Mouse (Mus musculus): ENCODE data around the gene Xrn1. TPM values are rescaled to one million over a fixed set of nuclear protein-coding genes. Genes with fewer than 3 reads are reported as not detected.

Xrn1 gene
- total and polyA plus RNA-seq, 2 experiments: 1.6 to 13.8 TPM

DNA sequence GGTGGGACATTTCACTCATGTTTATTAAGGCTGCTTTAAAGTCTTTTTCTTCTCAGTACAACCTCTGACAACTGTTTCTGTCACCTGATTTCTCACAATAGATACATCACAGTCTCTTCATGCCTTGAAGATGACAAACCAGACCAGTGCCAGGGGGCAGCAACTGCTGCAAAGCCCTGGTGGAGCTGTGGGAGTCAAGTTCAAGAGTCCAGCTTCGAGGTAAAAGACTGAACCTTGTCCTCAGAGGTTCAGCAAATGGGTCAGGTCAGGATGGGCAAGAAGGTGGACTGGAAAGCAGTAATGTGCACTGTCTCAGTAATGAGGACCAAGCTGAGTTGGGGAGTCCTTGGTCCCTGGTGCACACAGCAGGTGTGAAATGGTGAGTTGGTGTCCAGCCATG is 139.8 kb downstream of the Xrn1 start:
- no peak overlapping the region for H3K4me3 ChIP-seq (ENCODE audit: insufficient read depth, low read depth, low read length)
- DNase-seq (ENCODE audit: extremely low read depth, low read depth, low spot score): no peak
- H3K27me3 ChIP-seq (ENCODE audit: control insufficient read depth, insufficient read depth, low read length): peaks cover 17% of the 10 kb centered on the region
- no peak overlapping the region for H3K9ac ChIP-seq (ENCODE audit: low read depth, low read length)
- no peaks in the 10 kb centered on the region for H3K4me1 ChIP-seq (ENCODE audit: control insufficient read depth, insufficient read depth, low read length)
- H3K27ac ChIP-seq (replicated peaks; ENCODE audit: insufficient read depth, low read depth, low read length): no peak overlapping the region
- H3K36me3 ChIP-seq (ENCODE audit: control insufficient read depth, insufficient read depth, low read length): no peaks in the 10 kb centered on the region
- H3K79me2 ChIP-seq (ENCODE audit: control insufficient read depth, insufficient read depth, low read length): no peaks in the 10 kb centered on the region
- no peak for TF ChIP-seq CTCF (IDR thresholded peaks at IDR 0.05; ENCODE audit: low read depth, low read length)
- TF ChIP-seq POLR2A (IDR thresholded peaks at IDR 0.05; ENCODE audit: extremely low read depth, insufficient read depth, low read length): no peak
- WGBS: 46% methylated on average over 1 of the region's 1 CpGs

DNA sequence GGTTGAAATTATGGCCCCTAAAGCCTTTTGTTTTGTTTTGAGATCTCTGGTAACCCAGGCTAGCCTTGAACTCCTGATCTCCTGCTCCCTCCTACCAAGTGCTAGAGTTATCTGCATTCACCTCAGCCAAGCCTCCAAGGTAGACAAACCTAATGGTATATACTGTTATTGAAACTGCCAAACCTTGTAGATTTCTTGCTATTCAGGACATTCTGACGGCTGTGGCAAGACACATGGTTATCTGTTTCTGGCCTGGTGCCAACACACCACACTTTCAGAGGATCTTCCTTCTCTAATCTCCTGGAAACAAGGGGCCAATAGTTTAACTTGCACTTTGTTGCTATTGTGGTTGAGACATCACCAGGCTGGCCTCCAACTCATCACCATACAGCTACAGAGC is 140.6 kb downstream of the Xrn1 start:
- peaks cover 24% of the 10 kb centered on the region for H3K27me3 ChIP-seq (ENCODE audit: control insufficient read depth, insufficient read depth, low read length)
- no peak for DNase-seq (ENCODE audit: extremely low read depth, low read depth, low spot score)
- no peak overlapping the region for H3K9ac ChIP-seq (ENCODE audit: low read depth, low read length)
- H3K4me1 ChIP-seq (ENCODE audit: control insufficient read depth, insufficient read depth, low read length): no peaks in the 10 kb centered on the region
- no peak overlapping the region for H3K27ac ChIP-seq (replicated peaks; ENCODE audit: insufficient read depth, low read depth, low read length)
- TF ChIP-seq POLR2A (IDR thresholded peaks at IDR 0.05; ENCODE audit: extremely low read depth, insufficient read depth, low read length) (no peak), CTCF (IDR thresholded peaks at IDR 0.05; ENCODE audit: low read depth, low read length) (no peak)
- H3K79me2 ChIP-seq (ENCODE audit: control insufficient read depth, insufficient read depth, low read length): no peaks in the 10 kb centered on the region
- H3K36me3 ChIP-seq (ENCODE audit: control insufficient read depth, insufficient read depth, low read length): no peaks in the 10 kb centered on the region
- H3K4me3 ChIP-seq (ENCODE audit: insufficient read depth, low read depth, low read length): no peak overlapping the region
- 79% methylated on average over 1 of the region's 1 CpGs for WGBS

DNA sequence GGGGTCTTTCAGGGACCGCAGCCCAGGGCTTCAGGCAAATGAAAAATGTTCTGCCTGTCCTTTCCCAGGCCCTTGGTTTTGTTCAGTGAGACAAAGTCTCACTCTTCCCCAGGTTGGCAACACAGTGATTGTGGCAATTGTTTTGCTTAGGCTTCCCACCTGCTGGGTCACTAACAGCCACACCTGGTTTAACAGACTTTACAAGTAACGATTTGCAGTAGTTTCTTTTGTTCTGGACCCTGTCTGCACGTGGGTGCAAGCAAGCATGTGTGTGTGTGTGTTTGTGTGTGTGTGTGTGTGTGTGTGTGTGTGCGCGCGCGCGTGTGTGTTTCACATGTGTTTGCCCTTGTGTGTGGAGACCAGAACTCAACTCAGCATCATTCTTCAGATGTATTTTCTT is 148.3 kb downstream of the Xrn1 start:
- no peak for DNase-seq (ENCODE audit: extremely low read depth, low read depth, low spot score)
- Histone ChIP-seq H3K36me3 (ENCODE audit: control insufficient read depth, insufficient read depth, low read length) (no peaks in the 10 kb centered on the region), H3K79me2 (ENCODE audit: control insufficient read depth, insufficient read depth, low read length) (no peaks in the 10 kb centered on the region), H3K9ac (ENCODE audit: low read depth, low read length) (no peak overlapping the region), H3K27me3 (ENCODE audit: control insufficient read depth, insufficient read depth, low read length) (peaks cover 20% of the 10 kb centered on the region), H3K4me3 (ENCODE audit: insufficient read depth, low read depth, low read length) (no peak overlapping the region), H3K4me1 (ENCODE audit: control insufficient read depth, insufficient read depth, low read length) (no peaks in the 10 kb centered on the region), H3K27ac (replicated peaks; ENCODE audit: insufficient read depth, low read depth, low read length) (no peak overlapping the region)
- TF ChIP-seq POLR2A (IDR thresholded peaks at IDR 0.05; ENCODE audit: extremely low read depth, insufficient read depth, low read length): no peak
- TF ChIP-seq CTCF (IDR thresholded peaks at IDR 0.05; ENCODE audit: low read depth, low read length): no peak
- 85% methylated on average over 8 of the region's 8 CpGs for WGBS

Other genes starting within 250 kb of the Xrn1 start
- 0.74 TPM in 2 replicates for gene Trpc1, start 204.4 kb upstream of the Xrn1 start, total RNA-seq (2014; rRNA removed)
- 0.05 and 0.16 TPM in 2 replicates for gene Trpc1, start 204.4 kb upstream of the Xrn1 start, polyA plus RNA-seq (2012; rRNA removed)
- gene Pls1, start 109.4 kb upstream of the Xrn1 start, total RNA-seq (2014; rRNA removed): 0.47 and 2.2 TPM in 2 replicates
- gene Pls1, start 109.4 kb upstream of the Xrn1 start, polyA plus RNA-seq (2012; rRNA removed): 0.44 and 0.56 TPM in 2 replicates
- gene Atr, start 97.2 kb upstream of the Xrn1 start, total RNA-seq (2014; rRNA removed): 9.8 and 12.4 TPM in 2 replicates
- gene Atr, start 97.2 kb upstream of the Xrn1 start, polyA plus RNA-seq (2012; rRNA removed): 0.75 and 1.1 TPM in 2 replicates
- 0.37 and 0.40 TPM in 2 replicates for gene Gk5, start 164.6 kb downstream of the Xrn1 start, total RNA-seq (2014; rRNA removed)
- 0.04 and 0.06 TPM in 2 replicates for gene Gk5, start 164.6 kb downstream of the Xrn1 start, polyA plus RNA-seq (2012; rRNA removed)
- 16.2 and 18.3 TPM in 2 replicates for gene Tfdp2, start 241.5 kb downstream of the Xrn1 start, total RNA-seq (2014; rRNA removed)
- gene Tfdp2, start 241.5 kb downstream of the Xrn1 start, polyA plus RNA-seq (2012; rRNA removed): 6.1 and 6.9 TPM in 2 replicates

Measured in liver, adult 2 months (tissue).